Mouse (Mus musculus) CH12.LX (cell line): ENCODE results near the gene Aldh1b1.

ENCODE experiments used
- CTCF ChIP-seq, 2 experiments: IDR thresholded peaks in 1 of 2; conservative IDR thresholded peaks in 1 of 2; 2 replicates each; pipeline ENCODE4 v1.5.1; 2011 to 2012; ENCODE audit warnings: low read depth in 2 of 2, low read length in 2 of 2, improper control_type of control experiment in 1 of 2, inconsistent platforms in 1 of 2, mild to moderate bottlenecking in 1 of 2, moderate library complexity in 1 of 2
- KAT2A ChIP-seq: IDR thresholded peaks from 2 replicates; pipeline ENCODE4 v1.6.1; 2012; ENCODE audit warnings: low read length, improper control_type of control experiment, inconsistent platforms; ENCODE audit not compliant: insufficient replicate concordance
- MAZ ChIP-seq: IDR thresholded peaks from 2 replicates; pipeline ENCODE4 v1.6.1; 2012; ENCODE audit warnings: low read depth, mild to moderate bottlenecking, inconsistent platforms, low read length, improper control_type of control experiment, moderate library complexity
- MXI1 ChIP-seq: IDR thresholded peaks from 2 replicates; pipeline ENCODE4 v1.6.1; 2011; ENCODE audit warnings: mild to moderate bottlenecking, low read depth, low read length, improper control_type of control experiment
- NRF1 ChIP-seq: IDR thresholded peaks from 2 replicates; pipeline ENCODE4 v1.6.1; 2014; ENCODE audit warnings: low read depth, mild to moderate bottlenecking, inconsistent platforms, low read length, improper control_type of control experiment, moderate library complexity
- POLR2A ChIP-seq: IDR thresholded peaks from 2 replicates; pipeline ENCODE4 v1.6.1; 2011; ENCODE audit warnings: low read depth, mild to moderate bottlenecking, improper control_type of control experiment, low read length
- SIN3A ChIP-seq: IDR thresholded peaks from 2 replicates; pipeline ENCODE4 v1.6.1; 2012; ENCODE audit warnings: low read length, improper control_type of control experiment, inconsistent platforms
- TCF12 ChIP-seq: IDR thresholded peaks from 2 replicates; pipeline ENCODE4 v1.6.1; 2014; ENCODE audit warnings: low read depth, mild to moderate bottlenecking, inconsistent platforms, low read length, improper control_type of control experiment
- USF1 ChIP-seq: IDR thresholded peaks from 2 replicates; pipeline ENCODE4 v1.6.1; 2014; ENCODE audit warnings: low read depth, mild to moderate bottlenecking, inconsistent platforms, low read length, improper control_type of control experiment

- TF ChIP-seq KAT2A (no peak), SIN3A (no peak), TCF12 (no peak), MAZ (no peak), MXI1 (no peak), NRF1 (no peak), CTCF (conservative IDR thresholded peaks at IDR 0.05 in 1 of 2, IDR thresholded peaks at IDR 0.05 in 1 of 2; ENCODE audit: low read depth in 2 of 2, low read length in 2 of 2) (no peak), USF1 (no peak), POLR2A (no peak)
These were observed 26.1 kb downstream of the Aldh1b1 start for GRCm38 (mm10) chr4:45824761-45825556.
